Mouse (Mus musculus) ovary, adult 18-20 months (tissue): ENCODE measurements around the gene Kmt5a.

Experiments used
- DNase-seq: peaks from one replicate; pipeline ENCODE4 v3.0.0; 2022; ENCODE audit warnings: low spot score, mixed read lengths

The Kmt5a gene

DNA sequence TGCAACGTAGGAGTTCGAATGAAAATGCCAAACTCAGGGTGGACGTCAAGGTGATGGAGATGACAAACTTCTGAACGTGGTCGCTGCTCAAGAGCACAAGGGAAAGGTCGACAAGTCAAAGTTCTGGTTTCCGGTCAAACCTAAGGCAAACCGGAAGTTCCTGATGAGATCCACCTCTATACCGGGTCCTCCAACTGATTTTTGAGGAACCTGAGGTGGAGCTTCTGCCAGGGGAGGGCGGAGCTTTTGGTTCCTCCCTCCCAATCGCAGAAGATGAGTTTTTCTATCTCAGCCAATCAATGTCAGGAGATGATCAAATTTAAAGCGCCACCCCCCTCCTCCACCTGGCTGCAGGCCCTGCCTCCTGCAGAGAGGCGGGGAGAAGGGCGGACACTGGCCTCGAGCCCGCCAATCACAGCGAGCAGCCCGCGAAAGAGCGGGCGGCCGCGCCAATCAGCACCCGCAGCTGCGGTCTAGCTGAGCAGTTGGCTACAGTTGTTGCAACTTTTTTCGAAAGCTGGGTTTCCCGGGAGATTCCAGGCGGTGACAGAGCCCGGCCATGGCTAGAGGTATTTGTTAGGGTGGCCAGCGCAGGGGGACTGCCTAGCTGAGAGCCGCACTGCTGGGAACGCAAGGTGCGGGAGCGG, at the start of gene Kmt5a:
Kmt5a (plus strand) TSS at position 484 of the 647 bp plus-strand sequence.
- peak; percentile 94 for DNase-seq

DNA sequence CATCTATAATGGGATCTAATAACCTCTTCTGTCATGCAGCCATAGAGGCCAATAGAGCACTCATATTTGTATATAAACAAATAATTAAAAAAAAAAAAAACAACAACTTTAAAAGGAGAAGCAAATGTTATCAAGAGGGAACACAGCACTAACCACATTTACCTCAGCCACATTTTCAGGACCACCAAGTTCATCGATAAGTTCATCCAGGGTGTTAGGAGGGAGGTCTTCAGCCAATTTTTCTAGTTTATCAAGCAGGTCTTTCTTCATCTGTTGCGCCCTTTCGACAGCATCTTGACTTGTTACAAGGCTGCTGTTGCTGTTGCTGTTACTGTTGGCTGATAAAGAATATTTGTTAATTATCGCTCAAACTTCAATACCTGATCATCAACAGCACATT, 47.3 kb upstream of the Kmt5a start:
- no peak for DNase-seq

DNA sequence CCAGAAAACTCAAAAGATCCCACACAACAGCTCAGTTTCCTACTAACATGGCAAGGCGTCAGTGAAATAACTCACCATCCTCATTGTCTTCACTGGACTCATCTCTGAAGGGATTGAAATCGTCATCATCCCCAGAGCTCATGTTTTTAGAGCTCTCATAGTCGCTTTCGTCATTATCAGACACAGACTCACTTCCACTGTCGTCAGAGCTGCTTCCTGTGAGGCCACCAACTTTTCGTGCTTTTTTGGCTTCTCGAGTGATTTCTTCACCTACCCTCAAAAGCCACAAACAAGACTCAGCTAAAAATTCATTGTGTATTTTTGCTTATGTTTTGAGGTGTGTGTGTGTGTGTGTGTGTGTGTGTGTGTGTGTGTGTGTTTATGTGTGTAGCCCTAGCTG, 46.0 kb upstream of the Kmt5a start:
- DNase-seq = no peak

DNA sequence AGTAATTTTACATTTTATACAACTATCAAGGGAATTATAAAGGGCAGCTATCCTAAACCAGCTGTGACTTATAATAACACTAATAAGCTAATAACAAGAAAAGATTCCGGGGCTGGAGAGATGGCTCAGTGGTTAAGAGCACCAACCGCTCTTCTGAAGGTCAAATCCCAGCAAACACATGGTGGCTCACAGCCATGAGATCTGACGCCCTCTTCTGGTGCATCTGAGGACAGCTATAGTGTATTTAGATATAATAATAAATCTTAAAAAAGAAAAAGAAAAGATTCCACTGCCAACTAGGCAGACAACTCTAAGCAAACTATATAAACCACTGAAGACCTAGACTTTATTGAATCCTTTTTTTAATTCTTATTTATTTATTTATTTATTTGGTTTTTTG, 28.9 kb upstream of the Kmt5a start:
- no peak for DNase-seq

DNA sequence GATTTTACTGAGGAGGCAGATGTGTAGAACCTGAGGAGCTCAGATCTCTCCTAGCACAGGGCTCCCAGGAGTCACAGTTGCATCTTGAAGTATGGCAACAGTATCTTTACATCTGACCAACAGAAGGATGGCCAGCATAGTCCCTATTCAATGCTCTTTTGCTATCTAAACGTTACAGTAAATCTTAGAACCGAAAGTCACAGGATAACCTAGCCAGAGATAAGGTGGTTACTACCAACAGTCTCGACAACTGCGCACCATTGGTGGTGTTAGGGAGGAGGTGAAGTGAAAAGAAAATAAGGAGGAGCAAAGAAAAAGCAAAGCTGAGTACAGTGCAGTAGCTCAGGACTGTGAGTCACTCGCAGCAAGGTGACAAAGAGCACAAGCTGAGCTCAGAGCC, 27.6 kb upstream of the Kmt5a start:
- no peak for DNase-seq

DNA sequence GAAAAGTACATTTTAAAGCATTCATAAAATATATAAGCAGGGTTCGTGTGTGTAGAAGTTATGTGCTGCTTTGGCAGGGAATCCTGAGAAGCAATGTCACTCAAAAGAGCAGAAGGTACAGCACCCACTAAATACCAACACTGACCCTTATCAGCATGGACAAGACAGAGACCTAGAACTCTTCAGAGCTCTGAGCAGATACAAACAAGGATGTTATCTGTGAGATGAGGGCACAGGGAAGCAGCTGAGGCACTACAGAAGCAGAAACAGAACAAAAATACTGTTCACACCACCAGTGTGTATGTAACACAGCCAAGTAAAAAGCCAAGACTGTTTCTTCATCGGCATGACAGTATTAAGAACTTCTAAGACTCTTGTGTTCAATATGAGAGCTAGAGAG, 20.8 kb upstream of the Kmt5a start:
- DNase-seq = no peak

DNA sequence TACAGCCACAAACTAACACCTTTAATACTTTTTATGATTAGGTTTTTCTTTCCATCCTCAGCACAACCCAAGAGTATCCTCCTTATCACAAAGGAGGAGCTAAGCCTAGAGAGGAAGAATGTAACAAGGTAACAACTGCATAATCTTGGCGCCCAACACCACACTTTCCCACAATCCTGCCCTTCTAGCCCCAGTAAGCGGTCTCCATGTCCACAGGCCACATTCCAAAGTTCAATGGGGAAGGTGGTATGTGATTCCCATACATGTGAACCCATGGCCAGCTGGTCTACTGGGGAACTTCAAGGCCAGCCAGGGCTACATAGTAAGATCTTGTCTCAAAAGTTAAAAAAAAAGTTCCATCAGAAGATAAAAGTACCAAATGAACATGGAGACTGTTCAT, 17.9 kb upstream of the Kmt5a start:
- DNase-seq = no peak

DNA sequence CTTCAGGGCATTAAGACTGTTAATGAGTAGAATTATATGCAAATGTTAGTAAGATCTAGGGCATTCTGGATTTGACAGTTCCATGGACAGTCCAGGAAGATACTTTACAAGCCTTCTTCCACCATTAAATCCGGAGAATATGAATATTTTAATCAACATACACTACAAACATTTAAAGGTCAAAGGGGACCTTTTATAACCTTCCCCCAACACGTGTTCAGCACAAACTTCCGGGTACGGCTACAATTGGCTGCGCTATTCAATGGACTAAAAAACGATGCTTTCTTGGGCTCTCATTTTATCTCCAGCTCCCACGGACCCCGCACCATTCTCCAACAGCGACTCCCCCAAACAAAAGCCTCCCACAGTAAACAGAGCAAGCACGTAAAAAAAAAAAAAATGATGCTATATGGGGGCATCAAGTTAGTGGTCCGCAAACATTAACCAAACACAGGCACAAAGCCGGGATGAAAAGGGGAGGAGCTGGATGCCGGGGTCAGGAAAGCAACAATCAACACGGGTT, 15.5 kb upstream of the Kmt5a start:
- DNase-seq = no peak

DNA sequence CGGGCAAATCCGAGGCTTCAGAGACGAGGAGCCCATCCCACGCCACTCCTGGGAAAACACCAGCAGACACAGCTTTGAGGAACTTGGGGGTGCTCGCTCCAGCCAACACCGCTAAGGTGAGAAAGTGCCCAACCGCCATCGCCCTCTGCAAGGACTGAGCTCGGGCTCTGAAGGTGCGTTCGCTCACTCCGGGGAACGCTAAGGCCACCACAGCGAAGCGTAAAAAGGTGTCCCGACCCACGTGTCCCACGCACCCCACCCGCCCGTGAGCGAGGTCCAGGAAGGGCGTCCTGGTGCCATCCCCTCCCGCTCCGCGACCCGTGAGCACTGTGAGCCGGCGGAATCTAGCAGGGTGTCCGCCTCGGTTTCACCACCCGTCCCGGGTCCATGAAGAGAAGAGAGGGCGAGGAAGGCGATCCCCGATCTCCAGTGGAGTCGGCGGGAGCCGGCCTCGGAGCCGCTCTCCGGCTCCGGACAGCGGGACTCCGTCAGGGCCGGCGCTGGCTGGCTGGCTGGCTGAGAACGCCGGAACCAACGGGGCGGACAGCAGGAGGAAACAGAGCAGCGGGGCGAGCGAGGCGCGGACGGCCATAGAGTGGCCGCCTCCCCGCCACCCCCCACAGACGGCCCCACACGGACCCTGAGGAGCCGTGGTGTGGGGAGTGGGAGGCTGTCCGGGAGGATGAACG, 14.9 kb upstream of the Kmt5a start:
- no peak for DNase-seq

DNA sequence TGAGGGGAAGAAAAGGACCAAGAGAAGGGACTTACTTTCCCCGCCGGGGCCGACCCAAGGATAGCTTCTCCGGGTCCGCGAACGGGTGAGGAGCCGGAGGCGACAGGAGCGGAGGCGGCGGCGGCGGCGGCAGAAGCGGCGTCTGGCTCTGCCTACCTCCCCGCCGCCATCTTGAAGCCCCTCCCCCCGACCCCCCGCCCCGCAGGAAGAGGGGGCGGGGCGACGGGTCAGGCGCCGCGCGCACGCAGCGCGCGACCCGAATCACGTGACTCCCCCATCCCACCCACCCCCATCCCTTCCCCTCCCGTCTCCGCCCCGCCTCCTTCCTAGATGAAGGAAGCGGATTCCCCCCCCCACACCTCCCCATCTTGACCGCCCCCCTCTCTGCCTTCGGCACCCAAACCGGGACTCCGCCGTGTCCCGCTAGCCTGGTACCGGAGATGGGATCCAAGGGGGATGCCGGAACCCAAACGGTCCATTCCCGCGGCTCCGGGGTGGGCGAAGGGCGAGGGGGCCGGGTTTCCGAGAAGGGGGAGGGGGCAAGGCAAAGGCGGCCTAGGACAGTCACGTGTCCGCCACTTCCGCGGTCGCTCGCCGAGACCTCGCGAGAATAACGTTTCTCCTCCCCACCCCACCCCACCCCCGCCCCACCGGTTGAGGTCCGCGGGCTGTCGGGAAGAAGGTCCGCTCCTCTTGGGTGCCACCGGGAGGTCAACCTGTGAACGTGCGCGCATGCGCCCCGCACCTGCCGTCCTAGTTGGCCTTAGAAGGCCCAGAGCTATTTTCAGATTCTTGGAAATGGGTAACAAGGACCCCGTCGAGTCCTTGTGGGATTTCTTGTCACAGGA, 14.1 kb upstream of the Kmt5a start, which contains the start of gene Sbno1:
Sbno1 (minus strand) TSS at position 590 of the 848 bp plus-strand sequence.
- peak; percentile 93 for DNase-seq

DNA sequence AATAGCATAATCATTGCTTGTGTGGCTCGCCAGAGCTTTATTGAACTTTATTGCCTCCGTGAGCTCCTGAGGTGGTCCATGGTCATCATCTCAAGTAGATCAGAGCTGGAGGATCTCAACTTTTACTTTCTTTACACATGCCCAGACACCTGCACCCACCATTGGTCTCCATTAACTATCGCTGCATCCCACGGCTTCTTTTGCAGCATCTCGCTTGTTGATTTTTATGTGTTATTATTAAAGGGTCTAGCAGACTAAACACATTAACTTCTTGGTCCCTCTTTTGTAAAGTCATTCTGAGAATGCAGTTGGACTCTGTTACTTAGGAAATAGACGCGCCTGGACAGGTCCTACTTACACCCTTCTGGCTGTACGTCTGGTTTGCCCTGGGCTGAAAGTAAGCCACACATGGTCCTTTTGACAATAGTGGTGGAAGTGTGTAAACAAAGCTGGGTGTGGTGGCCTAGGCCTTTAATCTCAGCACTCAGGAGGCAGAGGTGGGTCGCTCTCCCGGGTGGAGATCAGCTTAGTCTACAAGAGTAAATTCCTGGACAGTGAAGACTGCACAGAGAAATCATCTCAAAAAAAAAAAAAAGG, 13.2 kb upstream of the Kmt5a start:
- DNase-seq = no peak

DNA sequence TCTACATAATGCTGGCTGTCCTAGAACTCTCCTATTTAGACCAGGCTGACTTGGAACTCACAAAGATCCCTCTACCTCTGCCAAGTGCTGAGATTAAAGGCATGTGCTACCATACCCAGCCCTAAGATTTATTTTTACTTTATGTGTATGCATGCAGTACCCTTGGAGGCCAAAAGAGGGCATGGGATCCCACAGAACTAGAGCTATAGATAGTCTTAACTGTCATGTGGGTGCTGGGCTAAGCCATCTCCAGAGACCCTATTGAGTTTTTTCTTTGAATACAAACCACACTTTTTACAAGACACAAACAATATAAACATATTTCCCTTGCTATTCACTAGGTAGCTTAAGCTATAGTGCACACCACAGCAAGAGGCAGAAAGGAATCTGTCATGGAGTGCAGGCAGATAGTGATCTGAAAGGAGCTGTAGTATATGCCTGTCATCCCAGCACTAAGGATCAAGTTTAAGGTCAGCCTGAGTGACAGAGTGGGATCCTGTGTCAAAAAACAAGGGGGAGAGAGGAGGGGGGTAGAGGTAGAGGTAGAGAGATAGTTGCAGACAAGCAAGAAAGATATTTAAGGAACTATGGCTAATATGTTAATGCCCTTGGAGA, 7.2 kb upstream of the Kmt5a start:
- DNase-seq = no peak

DNA sequence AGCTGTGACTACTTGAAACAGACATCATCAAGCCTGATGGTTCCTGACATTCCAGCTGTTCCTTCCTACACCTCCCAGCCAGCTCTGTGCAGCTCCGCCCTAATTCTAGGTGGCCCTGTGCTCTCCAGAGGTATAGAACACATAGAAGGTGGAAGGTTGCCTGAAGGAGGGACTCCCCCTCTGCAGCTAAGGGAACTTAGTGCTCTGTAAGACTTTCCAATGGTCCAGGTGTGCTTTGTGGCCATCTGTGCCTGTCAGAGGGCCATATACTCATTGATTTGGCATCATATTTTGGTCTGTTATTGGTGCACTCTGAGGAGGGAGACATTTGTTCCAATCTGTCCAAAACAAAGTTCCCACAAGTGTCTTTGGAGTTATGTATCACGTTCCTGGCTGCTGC, 6.7 kb upstream of the Kmt5a start:
- DNase-seq = no peak

DNA sequence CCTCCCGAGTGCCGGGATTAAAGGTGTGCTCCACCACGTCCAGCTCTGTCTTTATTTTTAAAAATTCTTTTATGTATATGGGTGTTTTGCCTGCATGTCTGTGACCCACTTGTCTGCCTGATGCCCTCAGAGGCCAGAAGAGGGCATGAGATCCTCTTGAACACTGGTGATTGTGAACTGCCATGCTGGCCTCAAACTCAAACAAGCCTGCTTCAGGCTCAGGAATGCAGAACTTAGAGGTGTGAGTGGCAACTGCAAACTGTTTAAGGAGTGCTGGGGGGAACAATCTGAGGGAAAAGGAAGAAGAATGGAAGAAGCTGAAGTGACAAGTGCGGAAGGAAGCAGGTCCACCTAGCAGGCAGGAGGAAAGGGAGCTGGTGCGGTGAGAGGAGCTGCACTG, 1.5 kb upstream of the Kmt5a start:
- DNase-seq = no peak

DNA sequence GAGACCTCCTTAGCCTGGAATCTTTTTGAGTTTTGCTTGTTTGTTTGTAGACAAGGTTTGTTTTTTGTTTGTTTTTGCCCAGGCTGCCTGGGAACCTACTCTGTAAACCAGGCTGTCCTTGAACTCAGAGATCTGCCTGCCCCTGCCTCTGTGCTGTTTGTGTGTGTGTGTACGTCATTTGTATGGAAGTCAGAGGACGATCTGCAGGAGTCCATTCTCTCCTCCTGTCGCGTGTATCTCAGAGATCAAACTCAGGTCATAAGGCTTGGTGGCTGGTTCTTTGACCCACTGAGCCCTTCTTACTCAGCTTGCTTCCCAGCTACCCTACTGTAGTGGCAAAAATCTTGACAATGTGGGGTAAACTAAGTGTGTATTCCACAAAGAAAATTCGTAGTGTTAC, 984 bp upstream of the Kmt5a start:
- DNase-seq = no peak

DNA sequence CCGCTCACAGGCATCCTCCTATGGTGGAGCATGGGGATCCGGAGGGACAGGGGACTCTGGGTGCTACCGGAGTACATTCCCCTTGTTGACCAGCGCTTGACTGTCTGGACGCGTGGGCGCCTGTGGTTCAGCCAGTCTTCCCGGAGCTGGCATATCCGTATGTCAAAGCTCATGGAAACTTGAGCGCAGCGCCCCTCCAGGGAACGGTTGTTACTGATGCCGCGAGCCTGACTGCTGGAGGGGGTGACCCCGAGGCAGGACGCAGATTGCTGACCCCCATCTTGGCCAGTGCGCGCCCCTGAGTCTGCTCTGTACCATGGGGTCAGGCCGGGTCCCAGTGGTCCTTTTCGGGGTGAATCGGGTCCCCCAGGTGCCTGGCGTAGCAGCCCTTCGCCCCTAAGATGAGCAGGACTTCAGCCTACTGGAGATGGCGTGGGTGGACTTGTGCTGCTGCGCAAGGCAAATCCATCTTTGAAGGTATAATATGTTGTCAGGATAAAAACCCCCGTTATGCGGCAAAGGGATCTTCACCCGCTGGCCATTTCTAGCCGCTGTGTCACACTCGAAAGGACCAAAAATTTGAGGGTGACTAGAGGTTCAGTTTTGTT, 468 bp downstream of the Kmt5a start:
- no peak for DNase-seq

DNA sequence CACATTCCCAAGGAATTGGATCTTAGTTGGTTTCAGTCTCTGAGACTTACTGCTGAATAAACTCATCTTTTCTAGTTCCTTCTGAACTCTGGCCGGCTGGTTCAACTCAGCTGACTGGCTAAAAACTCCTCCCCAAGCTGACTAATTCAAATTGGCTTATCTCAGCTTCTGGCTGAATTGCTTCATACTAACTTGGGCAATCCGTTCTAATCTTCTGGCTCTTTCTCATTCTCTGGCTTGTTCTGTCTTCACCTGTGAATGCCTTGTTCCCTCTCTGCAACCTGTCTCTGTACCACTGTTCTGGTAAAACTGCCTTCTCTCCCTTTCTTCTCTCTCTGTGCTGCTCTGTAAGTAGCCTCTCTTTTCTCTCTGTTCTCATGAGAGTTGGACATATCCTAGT, 2.9 kb downstream of the Kmt5a start:
- DNase-seq = no peak

DNA sequence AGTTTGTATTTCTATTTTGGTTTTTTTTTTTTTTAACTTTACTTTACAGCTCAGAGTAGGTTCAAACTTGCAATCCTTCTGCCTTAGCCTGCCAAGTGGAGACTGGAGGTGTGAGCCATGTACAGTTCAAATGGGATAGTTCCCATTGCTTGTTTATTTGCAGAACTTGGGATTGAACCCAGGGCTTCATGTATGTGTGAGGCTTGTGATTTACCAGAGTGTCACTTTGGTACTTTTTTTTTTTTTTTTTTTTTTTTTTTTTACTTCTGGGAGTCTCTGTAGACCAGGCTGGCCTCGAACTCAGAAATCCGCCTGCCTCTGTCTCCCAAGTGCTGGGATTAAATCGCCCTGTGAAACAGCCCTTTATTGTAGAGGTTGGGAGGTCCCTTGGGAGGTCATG, 4.5 kb downstream of the Kmt5a start:
- DNase-seq = no peak

DNA sequence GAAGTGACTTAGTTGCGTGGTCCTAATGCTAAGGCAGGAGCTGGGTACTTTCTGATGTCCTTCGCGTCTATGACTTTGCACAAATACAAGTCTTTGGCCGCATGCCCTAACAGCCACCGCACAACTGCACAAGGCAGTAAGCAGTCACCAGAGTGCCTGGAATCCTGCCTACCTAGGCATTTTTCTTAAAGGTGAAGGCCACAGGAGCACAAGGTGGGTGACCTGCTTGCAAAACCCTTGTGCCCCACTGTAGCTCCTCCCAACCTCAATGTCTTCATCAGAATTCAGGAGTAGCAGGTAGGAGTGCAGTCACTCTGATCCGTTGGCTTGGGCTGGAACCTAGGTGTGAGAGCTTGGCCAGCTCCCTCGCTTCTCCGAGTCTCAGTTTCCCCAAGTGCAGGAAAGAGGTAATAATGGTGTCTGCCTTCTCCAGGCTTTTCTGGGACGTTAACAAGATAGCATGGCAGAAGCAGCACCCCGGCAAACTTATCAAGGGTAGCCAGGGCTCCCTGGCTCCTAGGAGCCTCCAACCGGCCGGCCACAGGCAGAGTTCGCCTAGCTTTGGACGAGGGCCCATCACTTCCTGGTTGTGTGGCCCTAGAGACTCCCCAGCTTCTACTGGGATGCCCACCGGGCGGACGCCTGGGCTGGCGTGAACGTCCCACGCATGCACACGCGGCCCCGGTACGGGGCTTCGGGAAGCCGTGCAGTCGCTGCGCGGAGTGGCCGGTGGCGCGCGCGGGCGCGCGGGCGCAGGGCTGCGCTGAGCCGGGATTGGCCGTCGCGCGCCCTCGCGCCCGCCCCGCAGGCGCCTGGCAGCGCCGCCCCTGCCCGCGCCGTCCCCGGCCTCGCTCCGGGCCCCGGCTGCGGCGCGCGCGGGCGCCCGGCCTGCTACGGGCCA, 5.2 kb downstream of the Kmt5a start:
- DNase-seq = peak; percentile 51

DNA sequence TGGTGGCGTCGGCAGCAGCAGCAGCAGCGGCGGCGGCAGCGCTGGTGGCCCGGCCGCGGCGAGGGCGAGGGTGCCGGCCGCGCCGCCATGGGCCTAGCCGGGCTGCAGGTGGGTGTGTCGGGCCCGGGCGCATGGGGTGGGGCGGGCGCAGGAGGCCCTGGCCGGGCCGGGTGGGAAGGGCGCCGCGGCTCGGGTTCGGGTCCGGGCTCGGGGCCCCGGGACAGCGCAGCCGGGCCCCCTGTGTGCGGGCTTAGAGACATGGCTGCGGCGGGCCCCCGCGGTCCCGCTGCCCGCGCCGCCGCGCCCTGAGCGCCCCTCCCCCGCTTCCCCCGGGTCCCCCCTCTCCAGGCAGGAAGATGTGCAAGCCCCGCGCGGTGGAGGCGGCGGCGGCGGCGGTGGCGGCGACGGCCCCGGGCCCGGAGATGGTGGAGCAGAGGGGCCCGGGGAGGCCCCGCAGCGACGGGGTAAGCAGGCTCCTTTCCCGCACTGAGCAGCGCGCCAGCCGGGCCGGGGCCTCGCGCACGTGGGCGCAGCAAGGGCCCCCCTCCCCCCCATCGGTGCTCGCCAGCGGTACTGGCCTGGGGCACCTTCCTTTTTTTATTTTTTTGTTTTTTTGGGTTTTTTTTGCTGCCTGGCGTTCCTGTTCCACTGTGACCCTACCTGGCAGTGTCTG, 6.0 kb downstream of the Kmt5a start:
- DNase-seq = no peak
